Mouse (Mus musculus) hindbrain, embryonic 10.5 days (tissue): ENCODE data around the gene Kntc1. TPM values are rescaled to one million over a fixed set of nuclear protein-coding genes. Genes with fewer than 3 reads are reported as not detected.

Experiments used
- DNase-seq: peaks from one replicate; pipeline ENCODE4 v3.0.0-alpha.2; 2017; ENCODE audit warnings: low spot score
- H3K27ac ChIP-seq: fragments of 300-500 bp; sonication (generic); 2 replicates; pipeline ENCODE4 v1.5.1; 2016; ENCODE audit warnings: mild to moderate bottlenecking, moderate library complexity
- H3K27me3 ChIP-seq: fragments of 300-500 bp; sonication (generic); 2 replicates; pipeline ENCODE4 v1.6.1; 2016; ENCODE audit warnings: mild to moderate bottlenecking; ENCODE audit not compliant: poor library complexity, insufficient read depth, severe bottlenecking
- H3K36me3 ChIP-seq: fragments of 300-500 bp; sonication (generic); 2 replicates; pipeline ENCODE4 v1.6.1; 2016; ENCODE audit warnings: mild to moderate bottlenecking, moderate library complexity
- H3K4me1 ChIP-seq: fragments of 300-500 bp; sonication (generic); replicated peaks from 2 replicates; pipeline ENCODE4 v1.6.1; 2016; ENCODE audit warnings: mild to moderate bottlenecking
- H3K4me3 ChIP-seq: fragments of 300-500 bp; sonication (generic); 2 replicates; pipeline ENCODE4 v1.5.1; 2016; ENCODE audit warnings: mild to moderate bottlenecking, moderate library complexity
- H3K9me3 ChIP-seq: fragments of 300-500 bp; sonication (generic); 2 replicates; pipeline ENCODE4 v1.6.1; 2016; ENCODE audit warnings: mild to moderate bottlenecking, moderate library complexity
- WGBS: fragments of 180-500 bp; shearing (Covaris S2); methylation state at CpG from one replicate; pipeline ENCODE4 v1.1.7; 2016; 5-methylcytosine and 5-hydroxymethylcytosine counted together
- polyA plus RNA-seq: library from polyadenylated mRNA; unstranded; fragments of >200 nt; fragmentation: Nextera tagmentation; extraction: Ambion mirVana; gene quantifications from 2 replicates; pipeline ENCODE4 v1.2.1, GENCODE M21; 2016

Kntc1 gene
- polyA plus RNA-seq, 1 experiment from 2014 or later: 31.0 TPM

DNA sequence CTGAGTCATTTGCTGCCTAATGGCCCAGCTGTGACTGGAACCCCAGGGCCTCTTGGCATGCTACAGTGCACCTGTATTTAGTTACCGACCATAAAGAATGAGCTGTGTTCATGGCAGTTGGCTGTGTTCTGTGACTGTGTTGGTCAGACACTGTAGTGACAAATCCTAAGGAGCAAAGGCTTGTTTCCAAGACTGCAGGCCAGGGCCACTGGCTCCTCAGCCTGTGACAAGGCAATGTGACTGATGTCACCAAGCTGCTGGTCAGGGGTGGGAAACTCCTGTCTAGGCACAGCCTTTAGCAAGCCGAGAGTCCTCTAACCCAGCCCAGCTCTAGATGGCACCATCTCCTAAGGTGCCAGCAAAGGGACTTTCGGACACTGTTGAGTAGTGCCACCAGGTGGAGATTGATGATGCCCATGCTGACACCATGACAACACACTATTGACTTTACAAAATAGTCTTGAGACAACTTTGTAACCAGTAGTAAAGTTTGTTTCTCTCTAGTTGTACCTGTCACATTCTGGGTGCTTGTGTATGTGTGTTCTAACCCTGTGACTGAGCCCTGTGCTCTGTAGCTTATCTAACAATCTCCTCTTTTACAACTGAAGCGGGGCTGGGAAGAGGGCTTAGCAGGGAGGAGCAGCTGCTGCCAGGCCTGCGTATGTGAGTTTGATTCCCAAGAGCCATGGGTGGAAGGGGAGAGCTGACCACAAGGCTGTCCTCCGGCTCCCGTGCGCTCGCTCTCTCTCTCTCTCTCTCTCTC, 71.2 kb downstream of the Kntc1 start:
- no peak for DNase-seq
- Histone ChIP-seq H3K27ac (no peak overlapping the region), H3K4me3 (no peak overlapping the region), H3K27me3 (no peaks in the 10 kb centered on the region), H3K9me3 (no peaks in the 10 kb centered on the region), H3K4me1 (no peaks in the 10 kb centered on the region), H3K36me3 (peaks cover 72% of the 10 kb centered on the region)
- WGBS: 87% methylated on average over 9 of the region's 9 CpGs

DNA sequence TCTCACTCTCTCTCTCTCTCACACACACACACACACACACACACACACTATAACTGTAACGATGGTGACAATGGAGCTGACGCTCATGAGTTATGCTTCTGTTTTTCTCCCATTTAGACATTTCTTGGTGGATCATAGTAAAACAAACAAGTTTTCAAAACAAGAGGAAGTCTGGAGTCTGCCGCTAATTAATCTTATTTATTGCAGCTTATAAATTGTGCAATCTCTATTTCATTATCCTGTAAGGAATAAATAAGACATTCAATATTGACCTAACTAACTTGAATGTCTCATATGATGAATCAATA, 71.7 kb downstream of the Kntc1 start:
- 93% methylated on average over 3 of the region's 3 CpGs for WGBS

DNA sequence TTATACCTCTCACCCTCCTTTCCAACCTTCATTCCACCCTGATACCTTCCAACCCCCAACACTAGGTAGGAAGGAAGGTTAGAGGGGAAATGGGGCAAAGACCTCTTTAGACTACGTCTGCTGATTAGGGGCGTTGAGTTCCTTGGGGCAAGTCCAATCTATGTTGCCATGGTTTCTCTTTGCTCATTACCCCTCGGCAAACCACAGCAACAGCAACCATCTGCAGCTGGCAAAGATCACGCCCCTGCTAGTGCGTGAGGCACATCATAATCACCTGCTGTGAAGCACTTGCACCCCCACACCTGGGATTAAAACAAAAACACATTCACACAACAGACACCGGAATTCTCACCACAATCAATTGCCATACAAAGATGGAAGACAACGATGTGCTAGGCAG, 73.2 kb downstream of the Kntc1 start:
- DNase-seq: no peak
- Histone ChIP-seq H3K27me3 (no peaks in the 10 kb centered on the region), H3K4me1 (no peaks in the 10 kb centered on the region), H3K4me3 (no peak overlapping the region), H3K27ac (no peak overlapping the region), H3K9me3 (no peaks in the 10 kb centered on the region), H3K36me3 (peaks cover 56% of the 10 kb centered on the region)
- WGBS: 78% methylated on average over 7 of the region's 7 CpGs

More for the DNA sequence above, 71.7 kb downstream of the Kntc1 start:
- DNase-seq: no peak
- peaks cover 66% of the 10 kb centered on the region for H3K36me3 ChIP-seq
- H3K4me3 ChIP-seq: no peak overlapping the region
- H3K9me3 ChIP-seq: no peaks in the 10 kb centered on the region
- no peaks in the 10 kb centered on the region for H3K27me3 ChIP-seq
- no peak overlapping the region for H3K27ac ChIP-seq
- H3K4me1 ChIP-seq: no peaks in the 10 kb centered on the region

DNA sequence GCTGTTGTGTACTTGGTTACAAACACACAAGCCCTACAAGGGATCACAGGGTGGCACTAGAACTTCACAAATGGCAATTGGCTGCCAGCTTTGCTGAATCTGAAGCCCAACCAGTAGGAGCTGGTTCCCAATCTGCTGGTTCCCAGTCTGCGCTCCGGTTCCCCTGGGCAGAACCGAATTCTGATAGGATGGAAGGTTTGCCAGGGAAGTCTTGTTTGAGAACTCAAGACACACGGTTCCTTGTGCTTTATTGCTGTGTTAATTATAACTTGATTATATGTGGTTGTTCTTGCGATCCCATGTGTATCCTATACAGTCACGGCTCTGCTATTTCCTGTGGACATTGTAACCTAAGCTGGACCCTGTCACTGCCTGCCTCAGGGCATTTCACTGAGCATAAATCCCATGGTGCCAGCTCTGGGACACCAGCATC, 78.2 kb downstream of the Kntc1 start:
- H3K36me3 ChIP-seq: peaks cover 12% of the 10 kb centered on the region
- DNase-seq: no peak
- H3K27me3 ChIP-seq: no peaks in the 10 kb centered on the region
- no peak overlapping the region for H3K4me3 ChIP-seq
- no peaks in the 10 kb centered on the region for H3K9me3 ChIP-seq
- 81% methylated on average over 6 of the region's 6 CpGs for WGBS
- H3K27ac ChIP-seq: no peak overlapping the region
- H3K4me1 ChIP-seq: no peaks in the 10 kb centered on the region

DNA sequence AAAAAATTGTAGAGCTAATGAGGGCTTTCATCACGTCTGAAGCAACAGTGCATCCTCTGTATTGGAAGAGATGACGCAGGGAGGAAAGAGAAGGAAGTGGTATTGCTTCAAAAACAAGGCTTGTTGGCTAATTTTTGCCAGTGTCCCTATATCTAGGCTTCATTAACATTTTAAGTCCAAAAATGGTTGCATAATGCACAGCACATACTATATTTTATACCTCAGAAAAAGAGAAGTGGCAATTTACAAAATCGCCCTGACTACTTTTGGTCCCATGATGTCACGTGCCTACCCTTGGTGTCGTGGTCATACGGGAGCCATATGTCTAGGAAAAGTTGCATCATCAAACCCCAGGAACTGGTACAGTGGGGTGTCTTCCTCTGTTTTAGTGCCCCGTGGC, 82.8 kb downstream of the Kntc1 start:
- Histone ChIP-seq H3K27ac (no peak overlapping the region), H3K36me3 (0 out of 2 replicates have a peak, but pooled peaks cover 2% of the 10 kb centered on the region), H3K27me3 (no peaks in the 10 kb centered on the region), H3K4me3 (no peak overlapping the region), H3K9me3 (no peaks in the 10 kb centered on the region), H3K4me1 (peaks cover 3% of the 10 kb centered on the region)
- 90% methylated on average over 7 of the region's 7 CpGs for WGBS
- no peak for DNase-seq

DNA sequence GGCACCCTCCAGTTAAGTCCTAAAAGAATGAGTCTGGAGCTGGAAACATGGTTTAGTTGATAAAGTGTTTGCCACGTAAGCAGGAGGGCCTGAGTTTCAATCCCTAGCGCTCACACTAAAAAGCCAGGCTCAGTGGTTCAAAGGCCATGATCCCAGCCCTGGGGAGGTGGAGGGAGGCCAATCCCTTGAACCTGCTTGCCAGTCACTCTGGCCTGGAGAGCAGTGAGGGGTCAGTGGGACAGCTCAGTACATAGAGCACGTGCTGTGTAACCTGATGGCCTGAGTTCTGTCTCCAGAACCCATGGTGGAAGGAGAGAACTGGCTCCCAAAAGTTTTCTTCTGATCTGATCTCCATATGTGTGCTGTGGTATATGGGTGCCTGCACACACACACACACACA, 85.3 kb downstream of the Kntc1 start:
- DNase-seq: no peak
- Histone ChIP-seq H3K36me3 (no peaks in the 10 kb centered on the region), H3K4me3 (no peak overlapping the region), H3K4me1 (peaks cover 9% of the 10 kb centered on the region), H3K9me3 (no peaks in the 10 kb centered on the region), H3K27me3 (no peaks in the 10 kb centered on the region), H3K27ac (no peak overlapping the region)
- WGBS: 78% methylated on average over 3 of the region's 3 CpGs

DNA sequence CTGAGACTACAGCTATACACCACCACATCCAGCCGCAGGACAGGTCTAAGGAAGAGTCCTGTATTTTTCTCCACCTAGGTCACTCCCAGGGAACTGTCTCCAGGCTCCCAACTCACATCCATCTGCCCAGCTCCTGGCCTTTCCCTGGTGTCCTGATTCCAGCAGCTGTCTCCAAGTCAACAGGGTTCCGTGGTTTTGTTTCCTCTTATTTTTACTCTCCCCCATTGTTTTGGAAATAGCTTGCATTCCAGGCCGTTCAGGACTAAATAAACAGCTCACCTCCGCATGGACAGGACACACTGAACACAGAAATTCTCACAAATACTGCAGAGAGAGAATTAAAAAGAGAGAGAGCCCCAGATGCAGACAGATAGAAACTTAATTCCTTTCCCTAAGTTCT, 87.9 kb downstream of the Kntc1 start:
- peaks cover 9% of the 10 kb centered on the region for H3K4me1 ChIP-seq
- no peak overlapping the region; the same call in 1 of the 2 replicates for H3K27ac ChIP-seq
- H3K4me3 ChIP-seq: no peak overlapping the region
- H3K9me3 ChIP-seq: no peaks in the 10 kb centered on the region
- DNase-seq: no peak
- H3K27me3 ChIP-seq: no peaks in the 10 kb centered on the region
- 42% methylated on average over 4 of the region's 4 CpGs for WGBS
- H3K36me3 ChIP-seq: no peaks in the 10 kb centered on the region

DNA sequence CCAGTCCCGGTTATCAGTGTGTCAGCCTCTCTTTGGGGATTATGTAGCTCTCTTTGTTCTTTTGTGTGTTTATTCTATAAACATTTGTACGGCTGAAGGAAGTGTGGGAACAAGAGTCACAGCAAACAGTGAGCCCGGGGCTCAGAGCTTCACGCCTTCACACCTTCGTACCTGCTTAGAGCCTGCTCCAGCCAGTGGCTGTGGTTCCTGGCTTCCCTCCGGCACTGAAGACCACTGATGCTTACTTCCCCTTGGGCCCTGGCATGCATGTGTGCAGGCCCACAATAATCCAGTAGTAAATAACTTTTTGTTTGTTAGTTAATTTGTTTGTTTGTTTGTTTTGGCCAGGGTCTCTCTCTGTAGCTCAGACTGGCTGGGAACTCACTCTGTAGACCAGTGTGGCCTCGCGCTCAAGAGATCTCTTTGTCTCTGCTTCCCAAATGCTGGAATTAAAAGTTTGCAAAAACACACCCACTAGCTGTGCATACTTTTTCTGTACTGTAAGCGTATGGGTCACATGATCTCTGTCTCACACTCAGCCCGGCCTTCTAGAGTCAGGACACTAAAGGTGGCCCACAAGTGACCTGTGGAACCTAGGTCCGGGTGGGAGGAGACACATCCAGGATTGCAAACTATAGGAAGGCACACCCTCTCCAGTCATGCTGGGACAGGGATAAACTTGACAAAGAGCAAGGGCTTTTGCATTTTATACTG, 92.9 kb downstream of the Kntc1 start:
- no peaks in the 10 kb centered on the region for H3K9me3 ChIP-seq
- no peak overlapping the region for H3K27ac ChIP-seq
- H3K4me1 ChIP-seq: peaks cover 5% of the 10 kb centered on the region; the same call in 1 of the 2 replicates
- no peak overlapping the region for H3K4me3 ChIP-seq
- DNase-seq: no peak
- H3K27me3 ChIP-seq: no peaks in the 10 kb centered on the region
- no peaks in the 10 kb centered on the region for H3K36me3 ChIP-seq
- WGBS: 76% methylated on average over 11 of the region's 11 CpGs

DNA sequence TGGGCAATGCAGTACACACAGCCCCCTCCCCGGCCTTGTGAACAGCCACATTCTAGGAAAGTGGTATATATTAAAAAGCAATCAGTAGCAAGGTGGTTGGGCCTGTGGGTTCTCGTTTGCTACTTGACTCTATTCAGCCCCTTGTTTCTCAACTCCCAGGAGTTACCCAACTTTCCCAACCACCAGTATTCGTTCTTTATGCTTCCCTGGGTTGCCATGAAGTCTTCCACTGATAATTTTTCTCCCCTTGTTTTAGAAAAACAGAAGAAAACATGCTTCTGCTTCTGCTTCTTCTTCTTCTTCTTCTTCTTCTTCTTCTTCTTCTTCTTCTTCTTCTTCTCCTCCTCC, 93.4 kb downstream of the Kntc1 start:
- DNase-seq: no peak
- WGBS: 73% methylated on average over 3 of the region's 3 CpGs
- no peak overlapping the region for H3K4me3 ChIP-seq

DNA sequence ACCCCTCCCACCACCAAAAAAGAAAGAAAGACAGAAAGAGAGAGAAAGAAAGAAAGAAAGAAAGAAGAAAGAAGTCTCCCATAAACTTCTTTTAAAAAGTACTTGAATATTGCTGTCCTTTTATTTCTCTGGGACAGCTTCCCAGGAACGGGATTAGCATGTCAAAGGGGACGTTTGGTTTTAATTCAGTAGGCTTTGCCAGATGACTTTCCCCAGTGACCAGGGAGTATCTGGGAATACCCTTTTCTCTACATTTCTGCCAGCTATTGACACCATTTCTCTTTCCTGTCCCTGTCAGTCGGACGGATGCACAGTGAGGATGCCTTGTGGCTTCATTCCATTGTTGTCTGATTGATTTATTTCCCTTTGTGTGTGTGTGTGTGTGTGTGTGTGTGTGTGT, 94.3 kb downstream of the Kntc1 start:
- Histone ChIP-seq H3K27ac (no peak overlapping the region), H3K4me1 (no peaks in the 10 kb centered on the region), H3K36me3 (no peaks in the 10 kb centered on the region), H3K9me3 (no peaks in the 10 kb centered on the region), H3K27me3 (no peaks in the 10 kb centered on the region), H3K4me3 (no peak overlapping the region)
- DNase-seq: no peak
- 45% methylated on average over 4 of the region's 4 CpGs for WGBS

More for the DNA sequence above, 93.4 kb downstream of the Kntc1 start:
- no peaks in the 10 kb centered on the region for H3K36me3 ChIP-seq
- no peaks in the 10 kb centered on the region for H3K4me1 ChIP-seq
- H3K27ac ChIP-seq: no peak overlapping the region
- no peaks in the 10 kb centered on the region for H3K27me3 ChIP-seq
- no peaks in the 10 kb centered on the region for H3K9me3 ChIP-seq

DNA sequence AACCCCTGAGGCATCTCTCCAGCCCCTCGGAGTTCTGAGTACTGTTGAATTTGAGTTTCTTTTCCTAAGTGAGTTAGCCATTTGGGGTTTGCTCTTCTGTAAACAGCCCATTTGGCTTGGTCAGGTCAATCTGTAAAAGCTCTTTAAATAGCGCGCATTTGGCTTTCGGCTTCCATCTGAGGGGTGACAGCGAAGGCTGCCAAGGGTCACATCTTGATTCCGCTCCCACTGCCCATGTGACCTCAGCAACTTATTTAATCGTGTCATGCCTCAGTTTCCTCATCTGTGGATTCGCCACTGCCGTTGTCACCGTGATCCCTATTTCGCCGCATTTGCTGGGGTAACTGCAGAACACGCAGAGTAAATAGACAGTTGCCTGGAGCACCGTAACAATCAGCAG, 94.8 kb downstream of the Kntc1 start:
- Histone ChIP-seq H3K4me1 (no peaks in the 10 kb centered on the region), H3K36me3 (no peaks in the 10 kb centered on the region), H3K4me3 (no peak overlapping the region), H3K9me3 (no peaks in the 10 kb centered on the region), H3K27me3 (no peaks in the 10 kb centered on the region), H3K27ac (no peak overlapping the region)
- DNase-seq: no peak
- 92% methylated on average over 14 of the region's 14 CpGs for WGBS

DNA sequence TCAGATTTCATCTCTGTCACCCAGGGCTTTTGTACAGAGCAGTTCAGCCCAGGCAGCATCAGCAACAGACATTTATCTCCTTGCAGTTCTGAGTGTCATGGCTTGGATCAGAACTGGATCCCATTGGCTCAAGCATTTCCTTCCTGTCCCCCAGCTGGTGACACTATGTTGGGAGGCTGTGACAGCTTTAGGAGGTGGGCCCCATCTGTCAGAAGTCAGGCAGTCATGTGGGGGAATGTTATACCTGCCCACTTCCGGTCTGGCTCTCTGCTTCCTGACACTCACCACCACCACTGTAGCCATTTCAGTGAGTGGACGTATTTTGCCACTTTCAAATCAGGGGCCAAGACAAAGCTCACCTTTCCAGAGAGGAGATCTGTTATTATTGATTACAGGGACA, 101.9 kb downstream of the Kntc1 start:
- Histone ChIP-seq H3K4me3 (no peak overlapping the region), H3K27ac (no peak overlapping the region), H3K36me3 (no peaks in the 10 kb centered on the region), H3K9me3 (no peaks in the 10 kb centered on the region), H3K4me1 (no peaks in the 10 kb centered on the region), H3K27me3 (no peaks in the 10 kb centered on the region)
- no peak for DNase-seq
- 70% methylated on average over 2 of the region's 2 CpGs for WGBS

DNA sequence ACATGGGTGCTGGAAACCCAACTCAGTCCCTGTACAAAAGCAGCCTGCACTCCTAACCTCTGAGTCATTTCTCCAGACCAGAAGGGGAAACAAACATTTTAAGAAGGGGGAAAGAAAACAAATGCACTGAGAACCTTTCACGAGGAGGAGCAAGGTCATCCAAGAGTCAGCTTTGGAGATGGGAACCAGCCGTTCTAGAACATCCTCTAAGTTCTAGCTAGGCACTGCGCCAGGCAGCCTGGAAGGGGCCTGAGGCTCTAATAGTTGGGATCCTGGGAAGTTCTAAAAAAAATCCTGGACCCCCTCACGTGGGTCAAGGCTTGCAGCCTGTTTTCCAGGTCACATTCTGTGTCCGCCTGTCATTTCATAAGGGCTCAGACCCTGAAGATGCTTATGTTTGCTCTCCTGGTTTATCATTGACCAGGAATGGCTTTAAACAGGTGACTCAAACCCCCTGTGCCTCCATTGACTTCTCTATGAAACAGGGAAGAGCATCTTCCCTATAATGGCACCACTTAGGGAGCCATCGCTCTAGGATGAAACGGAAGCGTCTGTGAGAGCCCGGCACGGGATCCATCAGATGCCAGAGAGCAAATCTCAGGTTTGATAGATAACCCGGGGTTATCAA, 104.5 kb downstream of the Kntc1 start:
- WGBS: 88% methylated on average over 11 of the region's 11 CpGs
- no peak overlapping the region for H3K27ac ChIP-seq
- no peaks in the 10 kb centered on the region for H3K36me3 ChIP-seq
- H3K9me3 ChIP-seq: no peaks in the 10 kb centered on the region
- H3K27me3 ChIP-seq: no peaks in the 10 kb centered on the region
- H3K4me3 ChIP-seq: no peak overlapping the region
- no peak for DNase-seq
- H3K4me1 ChIP-seq: 0 out of 2 replicates have a peak, but pooled peaks cover 1% of the 10 kb centered on the region
